Mouse (Mus musculus) liver, embryonic 14.5 days (tissue): ENCODE results near the gene Ngrn. TPM values are rescaled to one million over a fixed set of nuclear protein-coding genes. Genes with fewer than 3 reads are reported as not detected.

ENCODE experiments used
- ATAC-seq: fragments of 200-750 bp; cut with Nextera tagmentation; 2 replicates; pipeline ENCODE4 v1.8.0; 2017; ENCODE audit warnings: moderate number of reproducible peaks, mild to moderate bottlenecking, moderate library complexity; ENCODE audit not compliant: insufficient read depth
- DNase-seq, 3 experiments: peaks; one replicate each; pipeline ENCODE4 v3.0.0-alpha.2; 2012 to 2013; ENCODE audit warnings: low read depth in 3 of 3, low spot score in 3 of 3
- H3K27ac ChIP-seq: fragments of 300-500 bp; sonication (generic); 2 replicates; pipeline ENCODE4 v1.5.1; 2014; ENCODE audit warnings: moderate library complexity, mild to moderate bottlenecking, control low read depth, inconsistent platforms
- H3K27me3 ChIP-seq: fragments of 300-500 bp; sonication (generic); 2 replicates; pipeline ENCODE4 v1.6.1; 2014; ENCODE audit warnings: mild to moderate bottlenecking, low read length, moderate library complexity; ENCODE audit not compliant: control insufficient read depth, insufficient read depth
- H3K36me3 ChIP-seq: fragments of 300-500 bp; sonication (generic); replicated peaks from 2 replicates; pipeline ENCODE4 v1.6.1; 2014; ENCODE audit warnings: low read depth; ENCODE audit not compliant: control insufficient read depth, insufficient read depth
- H3K4me1 ChIP-seq, 2 experiments: fragments of 200-500 bp in 1 of 2; fragments of 300-500 bp in 1 of 2; sonication (generic) in 1 of 2; replicated peaks; 2 replicates each; pipeline ENCODE4 v1.6.1; 2012 to 2014; ENCODE audit warnings: antibody characterized with exemption in 1 of 2, inconsistent platforms in 1 of 2, low read length in 1 of 2; ENCODE audit not compliant: control insufficient read depth in 2 of 2, insufficient read depth in 2 of 2
- H3K4me2 ChIP-seq: fragments of 300-500 bp; sonication (generic); 2 replicates; pipeline ENCODE4 v1.6.1; 2014; ENCODE audit warnings: low read depth, mild to moderate bottlenecking, control low read depth, moderate library complexity
- H3K4me3 ChIP-seq, 2 experiments: fragments of 200-500 bp in 1 of 2; fragments of 300-500 bp in 1 of 2; sonication (generic) in 1 of 2; 2 replicates each; pipeline ENCODE4 v1.5.1; 2012 to 2014; ENCODE audit warnings: low read depth in 2 of 2, low read length in 2 of 2, mild to moderate bottlenecking in 2 of 2, control low read depth in 1 of 2, inconsistent platforms in 1 of 2, moderate library complexity in 1 of 2; ENCODE audit not compliant: insufficient read depth in 1 of 2
- H3K9ac ChIP-seq: fragments of 300-500 bp; sonication (generic); replicated peaks from 2 replicates; pipeline ENCODE4 v1.6.1; 2014; ENCODE audit warnings: mild to moderate bottlenecking, control low read depth, moderate library complexity
- H3K9me3 ChIP-seq: fragments of 300-500 bp; sonication (generic); 2 replicates; pipeline ENCODE4 v1.6.1; 2016; ENCODE audit warnings: low read length, mixed read lengths; ENCODE audit not compliant: control insufficient read depth
- CTCF ChIP-seq: IDR thresholded peaks from 2 replicates; pipeline ENCODE4 v1.5.1; 2016; ENCODE audit warnings: antibody characterized with exemption, low read depth, control low read depth
- EP300 ChIP-seq: IDR thresholded peaks from 2 replicates; pipeline ENCODE4 v1.6.1; 2016; ENCODE audit warnings: antibody characterized with exemption, low read depth
- WGBS: fragments of 180-500 bp; shearing (Covaris S2); extraction: QIAGEN DNeasy Blood & Tissue Kit; methylation state at CpG from one replicate; pipeline ENCODE4 v1.1.7; 2014; ENCODE audit not compliant: insufficient replicate concordance; 5-methylcytosine and 5-hydroxymethylcytosine counted together
- polyA plus RNA-seq, 2 experiments: library from polyadenylated mRNA; depleted of rRNA in 1 of 2; stranded (reverse) in 1 of 2; unstranded in 1 of 2; fragments of >200 nt; fragmentation: Nextera tagmentation in 1 of 2; extraction: Ambion mirVana in 1 of 2; gene quantifications; 2 replicates each; pipeline versions ENCODE4 v1.2.1 to v1.2.3; 2012 to 2014

The Ngrn gene
- polyA plus RNA-seq, 2 experiments, result 21.4 to 26.7 TPM

GRCm38 (mm10) chr7:80280998-80281397, 20.0 kb downstream of the Ngrn start:
- Histone ChIP-seq H3K4me2 (no peak overlapping the region), H3K36me3 (peaks cover 4% of the 10 kb centered on the region), H3K4me3 (no peak overlapping the region), H3K27ac (no peak overlapping the region), H3K27me3 (no peaks in the 10 kb centered on the region), H3K9me3 (no peaks in the 10 kb centered on the region), H3K9ac (no peak overlapping the region), H3K4me1 (peaks cover 4 to 8% of the 10 kb centered on the region in 2 experiments)
- TF ChIP-seq EP300 (no peak), CTCF (peak; percentile 24; the same call in 1 of the 2 replicates)
- ATAC-seq (no peak), DNase-seq (no peak)
- 62% methylated on average over 2 of the region's 2 CpGs for WGBS

- DNase-seq (no peak), ATAC-seq (no peak)
- Histone ChIP-seq H3K4me1 (peaks cover 4 to 6% of the 10 kb centered on the region in 2 experiments), H3K4me3 (no peak overlapping the region), H3K4me2 (no peak overlapping the region), H3K36me3 (peaks cover 3% of the 10 kb centered on the region), H3K27me3 (no peaks in the 10 kb centered on the region), H3K9me3 (no peaks in the 10 kb centered on the region), H3K9ac (no peak overlapping the region), H3K27ac (no peak overlapping the region)
- TF ChIP-seq CTCF (no peak), EP300 (no peak)
- 80% methylated on average over 3 of the region's 3 CpGs for WGBS
Observed at GRCm38 (mm10) chr7:80281646-80282045, 20.6 kb downstream of the Ngrn start.

DNA sequence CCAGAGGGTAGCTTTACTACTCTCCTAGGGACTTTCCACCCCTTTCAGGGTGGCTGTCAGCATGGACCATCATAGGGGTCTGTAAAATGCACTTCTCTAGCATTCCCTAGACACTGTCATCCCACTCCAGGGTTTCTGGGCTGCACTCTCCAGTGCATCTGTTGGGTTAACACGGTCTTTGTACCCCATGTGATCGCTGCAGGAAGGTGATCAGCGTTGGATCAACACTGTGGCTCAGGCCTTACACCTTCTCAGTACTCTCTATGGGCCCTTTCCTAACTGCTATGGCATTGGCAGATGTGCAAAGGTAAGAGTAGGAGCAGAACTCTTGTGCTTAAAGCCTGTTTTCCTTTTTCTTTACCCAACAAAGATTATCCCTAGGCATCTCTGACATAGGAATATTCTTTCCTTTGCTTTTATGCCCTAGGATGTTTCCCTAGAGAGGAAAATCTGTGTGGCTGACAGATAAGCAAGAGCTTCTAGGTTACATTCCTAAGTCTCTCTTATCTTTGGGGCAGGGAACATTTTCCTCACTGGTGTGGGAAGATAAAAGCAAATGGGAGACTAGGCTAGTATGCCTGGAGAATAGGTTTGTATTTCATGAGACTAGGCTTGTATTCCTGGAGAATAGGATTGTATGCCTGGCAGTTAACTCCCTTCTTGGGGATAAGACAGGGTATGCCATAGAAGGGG, 22.4 kb downstream of the Ngrn start:
- peak overlapping the region; percentile 8 for H3K4me2 ChIP-seq
- DNase-seq (peak in 1 of 3 experiments; percentile 49), ATAC-seq (0 out of 2 replicates have a peak, but pooled peaks have one; percentile 47)
- H3K4me1 ChIP-seq, result peaks cover 4 to 8% of the 10 kb centered on the region in 2 experiments
- TF ChIP-seq CTCF (no peak), EP300 (peak; percentile 51; the same call in 1 of the 2 replicates)
- H3K27me3 ChIP-seq, result no peaks in the 10 kb centered on the region
- H3K9ac ChIP-seq, result peak overlapping the region; percentile 3; the same call in 1 of the 2 replicates
- WGBS, result 60% methylated on average over 3 of the region's 3 CpGs
- peaks cover 9% of the 10 kb centered on the region for H3K36me3 ChIP-seq
- no peak overlapping the region for H3K4me3 ChIP-seq
- H3K9me3 ChIP-seq, result no peaks in the 10 kb centered on the region
- H3K27ac ChIP-seq, result no peak overlapping the region

- no peak overlapping the region for H3K27ac ChIP-seq
- H3K36me3 ChIP-seq, result peaks cover 9% of the 10 kb centered on the region; the same call in 1 of the 2 replicates
- 83% methylated on average over 5 of the region's 5 CpGs for WGBS
- ATAC-seq (no peak), DNase-seq (no peak)
- H3K27me3 ChIP-seq, result no peaks in the 10 kb centered on the region
- no peaks in the 10 kb centered on the region for H3K9me3 ChIP-seq
- H3K9ac ChIP-seq, result no peak overlapping the region
- peaks cover 4 to 8% of the 10 kb centered on the region in 2 experiments for H3K4me1 ChIP-seq
- no peak for TF ChIP-seq CTCF
- no peak for TF ChIP-seq EP300
- no peak overlapping the region for H3K4me2 ChIP-seq
- H3K4me3 ChIP-seq, result no peak overlapping the region
Observed at GRCm38 (mm10) chr7:80284391-80284790, 23.4 kb downstream of the Ngrn start.

- WGBS, result 90% methylated on average over 6 of the region's 6 CpGs
- Histone ChIP-seq H3K27ac (no peak overlapping the region), H3K36me3 (peaks cover 9% of the 10 kb centered on the region; the same call in 1 of the 2 replicates), H3K4me3 (no peak overlapping the region), H3K4me1 (peaks cover 4 to 8% of the 10 kb centered on the region in 2 experiments), H3K4me2 (no peak overlapping the region), H3K9me3 (no peaks in the 10 kb centered on the region), H3K9ac (no peak overlapping the region), H3K27me3 (no peaks in the 10 kb centered on the region)
- TF ChIP-seq CTCF (no peak), EP300 (no peak)
- ATAC-seq (no peak), DNase-seq (no peak)
Observed at GRCm38 (mm10) chr7:80285725-80286124, 24.7 kb downstream of the Ngrn start.
